Mouse (Mus musculus): ENCODE measurements around the gene Elane.

- TF ChIP-seq POLR2A (IDR thresholded peaks at IDR 0.05; ENCODE audit: insufficient read depth, low read depth, low read length) = no peak
- no peak for TF ChIP-seq CTCF (IDR thresholded peaks at IDR 0.05; ENCODE audit: insufficient read depth, low read depth, low read length)
These were observed 49.1 kb upstream of the Elane start for GRCm38 (mm10) chr10:79836918-79837317.
